Mouse (Mus musculus): ENCODE results near the gene Gm5089. TPM values are rescaled to one million over a fixed set of nuclear protein-coding genes. Genes with fewer than 3 reads are reported as not detected.

Gm5089 gene
- total and polyA plus RNA-seq, 2 experiments from 2014 or later, result not detected

DNA sequence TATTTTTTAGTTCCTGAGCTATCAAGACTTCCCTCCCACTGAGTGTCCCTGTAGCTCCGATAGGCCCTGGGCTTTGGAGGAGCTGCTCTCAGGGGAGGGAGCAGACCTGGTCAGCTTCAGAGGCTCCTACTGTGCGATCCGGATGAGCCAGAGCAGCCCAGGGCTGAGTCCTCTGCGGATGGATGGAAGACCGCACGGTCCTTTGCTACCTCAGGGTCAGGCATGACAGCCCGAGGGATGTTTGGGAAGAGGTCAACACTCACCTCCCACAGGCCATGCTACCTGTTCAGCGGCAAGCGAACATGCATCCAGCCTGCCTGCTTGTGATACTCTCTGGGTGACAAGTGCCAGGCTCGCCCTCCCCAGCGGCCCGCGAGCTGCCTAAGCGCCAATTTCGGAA is 30.3 kb upstream of the Gm5089 start:
- H3K4me3 ChIP-seq (ENCODE audit: low read depth, low read length), result no peak overlapping the region
- DNase-seq (ENCODE audit: low spot score) (no peak), ATAC-seq (ENCODE audit: insufficient read depth, low read depth) (no peak)
- no peak overlapping the region for H3K4me2 ChIP-seq (ENCODE audit: low read depth, low read length)
- H3K27ac ChIP-seq (ENCODE audit: low read depth), result no peak overlapping the region
- H3K36me3 ChIP-seq (replicated peaks; ENCODE audit: control insufficient read depth, insufficient read depth, low read length), result no peaks in the 10 kb centered on the region
- 4% methylated on average over 15 of the region's 15 CpGs for WGBS
- H3K4me1 ChIP-seq (ENCODE audit: control insufficient read depth, insufficient read depth), result no peaks in the 10 kb centered on the region
- TF ChIP-seq CTCF (IDR thresholded peaks at IDR 0.05; ENCODE audit: low read depth), result no peak
- TF ChIP-seq EP300 (IDR thresholded peaks at IDR 0.05; ENCODE audit: low read depth), result no peak
- peaks cover 99% of the 10 kb centered on the region for H3K27me3 ChIP-seq (ENCODE audit: control insufficient read depth, insufficient read depth, low read length)
- H3K9me3 ChIP-seq (replicated peaks; ENCODE audit: control insufficient read depth, low read length), result no peaks in the 10 kb centered on the region
- H3K9ac ChIP-seq (replicated peaks; ENCODE audit: low read depth, low read length), result no peak overlapping the region

DNA sequence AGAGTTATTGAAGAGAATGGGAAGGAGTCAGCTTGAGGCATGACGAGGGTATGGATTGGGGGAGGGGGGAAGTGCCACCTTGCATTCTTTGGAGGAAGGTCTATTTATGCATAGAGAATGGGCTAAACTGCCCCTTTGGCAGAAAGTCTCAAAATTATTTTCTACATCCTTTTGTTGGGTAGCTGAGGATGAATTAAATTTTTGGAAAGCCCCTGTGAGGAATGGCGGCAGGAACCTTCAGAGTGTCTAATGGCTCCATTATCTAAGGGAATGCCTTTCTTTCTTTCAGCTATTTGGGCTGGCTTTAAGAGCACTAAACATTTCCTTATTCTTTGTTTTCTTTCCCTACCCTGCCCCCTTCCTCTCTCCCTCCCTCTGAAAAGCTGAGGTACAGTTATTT is 29.4 kb upstream of the Gm5089 start:
- no peak overlapping the region for H3K4me2 ChIP-seq (ENCODE audit: low read depth, low read length)
- peaks cover 100% of the 10 kb centered on the region for H3K27me3 ChIP-seq (ENCODE audit: control insufficient read depth, insufficient read depth, low read length)
- no peak for DNase-seq (ENCODE audit: low spot score)
- no peak overlapping the region for H3K27ac ChIP-seq (ENCODE audit: low read depth)
- H3K4me1 ChIP-seq (ENCODE audit: control insufficient read depth, insufficient read depth), result 0 out of 2 replicates have a peak, but pooled peaks cover 5% of the 10 kb centered on the region
- no peak overlapping the region for H3K4me3 ChIP-seq (ENCODE audit: low read depth, low read length)
- no peak overlapping the region for H3K9ac ChIP-seq (replicated peaks; ENCODE audit: low read depth, low read length)
- H3K36me3 ChIP-seq (replicated peaks; ENCODE audit: control insufficient read depth, insufficient read depth, low read length), result no peaks in the 10 kb centered on the region
- 13% methylated on average over 2 of the region's 2 CpGs for WGBS
- ATAC-seq (ENCODE audit: insufficient read depth, low read depth), result no peak
- TF ChIP-seq EP300 (IDR thresholded peaks at IDR 0.05; ENCODE audit: low read depth), result no peak
- no peak for TF ChIP-seq CTCF (IDR thresholded peaks at IDR 0.05; ENCODE audit: low read depth)
- no peaks in the 10 kb centered on the region for H3K9me3 ChIP-seq (replicated peaks; ENCODE audit: control insufficient read depth, low read length)

DNA sequence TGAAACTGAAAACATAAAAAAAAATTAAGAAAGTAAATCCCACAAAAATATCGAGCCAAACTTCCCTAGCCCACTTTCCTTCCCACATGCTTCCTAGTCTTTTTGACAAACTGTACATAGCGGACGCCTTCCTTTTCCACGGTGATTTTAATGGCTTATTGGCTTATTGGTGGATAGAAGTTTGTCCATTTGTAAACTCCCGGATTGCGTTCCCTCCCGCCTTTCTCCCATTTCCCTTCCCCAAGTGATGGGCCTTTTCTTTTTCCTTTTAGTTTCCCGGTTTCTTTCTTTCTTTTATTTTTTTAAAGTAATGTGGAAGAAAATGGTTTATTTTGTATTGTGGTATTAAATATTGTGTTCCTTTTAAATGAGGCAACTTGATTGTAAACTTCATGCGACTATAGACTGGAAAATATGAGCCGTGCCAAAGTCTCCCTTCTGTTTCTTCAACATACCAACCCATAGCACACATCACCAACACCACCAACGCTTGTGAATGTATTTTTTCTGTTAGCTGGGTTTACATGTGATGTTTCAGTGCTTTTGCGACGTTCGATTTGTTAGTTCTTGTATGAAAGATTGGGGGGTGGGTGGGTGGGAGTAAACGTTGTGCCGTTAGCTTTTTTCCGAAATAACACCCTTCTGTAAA is 28.7 kb upstream of the Gm5089 start:
- Histone ChIP-seq H3K27ac (ENCODE audit: low read depth) (no peak overlapping the region), H3K27me3 (ENCODE audit: control insufficient read depth, insufficient read depth, low read length) (peaks cover 100% of the 10 kb centered on the region), H3K9me3 (replicated peaks; ENCODE audit: control insufficient read depth, low read length) (no peaks in the 10 kb centered on the region), H3K4me1 (ENCODE audit: control insufficient read depth, insufficient read depth) (0 out of 2 replicates have a peak, but pooled peaks cover 5% of the 10 kb centered on the region), H3K4me3 (ENCODE audit: low read depth, low read length) (no peak overlapping the region), H3K36me3 (replicated peaks; ENCODE audit: control insufficient read depth, insufficient read depth, low read length) (no peaks in the 10 kb centered on the region), H3K4me2 (ENCODE audit: low read depth, low read length) (no peak overlapping the region), H3K9ac (replicated peaks; ENCODE audit: low read depth, low read length) (no peak overlapping the region)
- ATAC-seq (ENCODE audit: insufficient read depth, low read depth) (no peak), DNase-seq (ENCODE audit: low spot score) (no peak)
- WGBS, result 26% methylated on average over 17 of the region's 17 CpGs
- no peak for TF ChIP-seq EP300 (IDR thresholded peaks at IDR 0.05; ENCODE audit: low read depth)
- no peak for TF ChIP-seq CTCF (IDR thresholded peaks at IDR 0.05; ENCODE audit: low read depth)

DNA sequence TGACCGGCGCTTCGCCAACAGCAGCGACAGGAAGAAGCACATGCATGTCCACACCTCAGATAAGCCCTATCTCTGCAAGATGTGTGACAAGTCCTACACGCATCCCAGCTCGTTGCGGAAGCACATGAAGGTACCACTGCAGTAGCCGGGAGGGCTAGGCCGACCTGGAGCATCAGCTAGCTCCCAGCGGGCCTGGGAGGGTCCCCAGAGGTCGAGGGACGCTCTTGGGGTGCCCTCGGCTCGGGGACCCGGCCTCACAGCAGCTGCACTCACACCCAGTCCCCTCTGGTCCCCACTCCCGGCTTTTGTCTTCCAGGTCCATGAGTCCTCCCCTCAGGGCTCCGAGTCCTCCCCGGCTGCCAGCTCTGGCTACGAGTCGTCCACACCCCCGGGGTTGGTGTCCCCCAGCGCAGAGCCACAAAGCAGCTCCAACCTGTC is 27.7 kb upstream of the Gm5089 start:
- WGBS, result 2% methylated on average over 22 of the region's 22 CpGs
- H3K4me3 ChIP-seq (ENCODE audit: low read depth, low read length), result no peak overlapping the region
- H3K27ac ChIP-seq (ENCODE audit: low read depth), result no peak overlapping the region
- no peak overlapping the region for H3K9ac ChIP-seq (replicated peaks; ENCODE audit: low read depth, low read length)
- peaks cover 100% of the 10 kb centered on the region for H3K27me3 ChIP-seq (ENCODE audit: control insufficient read depth, insufficient read depth, low read length)
- no peak for TF ChIP-seq EP300 (IDR thresholded peaks at IDR 0.05; ENCODE audit: low read depth)
- TF ChIP-seq CTCF (IDR thresholded peaks at IDR 0.05; ENCODE audit: low read depth), result no peak
- ATAC-seq (ENCODE audit: insufficient read depth, low read depth) (no peak), DNase-seq (ENCODE audit: low spot score) (no peak)
- 0 out of 2 replicates have a peak, but pooled peaks cover 5% of the 10 kb centered on the region for H3K4me1 ChIP-seq (ENCODE audit: control insufficient read depth, insufficient read depth)
- H3K9me3 ChIP-seq (replicated peaks; ENCODE audit: control insufficient read depth, low read length), result no peaks in the 10 kb centered on the region
- H3K36me3 ChIP-seq (replicated peaks; ENCODE audit: control insufficient read depth, insufficient read depth, low read length), result no peaks in the 10 kb centered on the region
- H3K4me2 ChIP-seq (ENCODE audit: low read depth, low read length), result no peak overlapping the region

DNA sequence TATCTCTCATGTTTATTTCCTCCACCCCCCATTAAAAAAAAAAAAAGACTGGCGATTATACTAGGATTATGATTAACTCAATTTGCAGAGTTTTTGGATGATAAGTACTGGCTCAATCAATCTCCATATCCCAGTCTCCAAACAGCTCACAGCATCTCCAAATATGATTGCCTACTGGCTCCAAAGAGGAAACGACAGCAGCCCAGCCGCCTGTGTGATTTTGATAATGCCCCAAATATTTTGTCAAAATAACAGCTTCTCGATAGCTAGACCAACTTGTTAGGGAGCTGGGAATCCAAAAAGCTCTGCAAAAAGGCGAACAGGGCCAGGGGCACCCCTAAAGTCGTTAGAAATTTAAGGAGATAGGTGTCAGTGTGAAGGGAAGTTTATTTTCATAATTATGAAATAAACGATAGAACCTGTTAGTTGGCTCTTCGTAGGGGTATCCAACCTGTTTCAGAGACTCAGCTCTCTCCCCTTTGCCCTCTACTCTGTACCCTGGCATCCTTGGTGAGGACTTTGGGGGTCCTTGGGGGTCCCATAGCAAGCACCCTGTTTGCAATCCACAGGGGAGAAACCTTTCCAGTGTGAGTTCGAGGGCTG is 27.2 kb upstream of the Gm5089 start:
- WGBS, result 2% methylated on average over 9 of the region's 9 CpGs
- Histone ChIP-seq H3K9me3 (replicated peaks; ENCODE audit: control insufficient read depth, low read length) (no peaks in the 10 kb centered on the region), H3K4me3 (ENCODE audit: low read depth, low read length) (no peak overlapping the region), H3K36me3 (replicated peaks; ENCODE audit: control insufficient read depth, insufficient read depth, low read length) (no peaks in the 10 kb centered on the region), H3K4me2 (ENCODE audit: low read depth, low read length) (no peak overlapping the region), H3K4me1 (ENCODE audit: control insufficient read depth, insufficient read depth) (0 out of 2 replicates have a peak, but pooled peaks cover 5% of the 10 kb centered on the region), H3K27ac (ENCODE audit: low read depth) (no peak overlapping the region), H3K27me3 (ENCODE audit: control insufficient read depth, insufficient read depth, low read length) (peaks cover 100% of the 10 kb centered on the region), H3K9ac (replicated peaks; ENCODE audit: low read depth, low read length) (no peak overlapping the region)
- DNase-seq (ENCODE audit: low spot score), result no peak
- TF ChIP-seq CTCF (IDR thresholded peaks at IDR 0.05; ENCODE audit: low read depth) (no peak), EP300 (IDR thresholded peaks at IDR 0.05; ENCODE audit: low read depth) (no peak)
- no peak for ATAC-seq (ENCODE audit: insufficient read depth, low read depth)

Data from heart, postnatal 0 days (tissue).